Mouse (Mus musculus) left cerebral cortex, adult 8-10 months (tissue): ENCODE data around the gene Olfr532. TPM values are rescaled to one million over a fixed set of nuclear protein-coding genes. Genes with fewer than 3 reads are reported as not detected.
"Not testable (repeated sequence)": the region's sequence is repeated elsewhere in the genome, so short reads cannot be mapped to it uniquely, and the experiment has no call there.

Experiments used
- DNase-seq, 2 experiments: peaks; one replicate each; pipeline ENCODE4 v3.0.0; 2022; ENCODE audit warnings: low spot score in 2 of 2
- total RNA-seq, 4 experiments: library from RNA; stranded (reverse); gene quantifications; 2 replicates each; pipeline ENCODE4 v1.2.4; 2022

Olfr532 gene
- total RNA-seq, result not detected

- DNase-seq, result no peak
These were observed at the start of gene Olfr532 for GRCm38 (mm10) chr7:140421539-140421938. Gene Olfr532 (minus strand): TSS chr7:140421639.

- not testable (repeated sequence) for DNase-seq
These were observed 41.6 kb upstream of the Olfr532 start, which contains the start of gene Olfr533 for GRCm38 (mm10) chr7:140463070-140463469. Gene Olfr533 (plus strand): TSS chr7:140463370.

GRCm38 (mm10) chr7:140443141-140443540 is 21.7 kb upstream of the Olfr532 start:
- DNase-seq, result no peak

GRCm38 (mm10) chr7:140402818-140403217 is 18.6 kb downstream of the Olfr532 start, which contains the start of gene Olfr531:
Gene Olfr531 (minus strand): TSS chr7:140402918.
- no peak for DNase-seq

- no peak for DNase-seq
These were observed 44.5 kb downstream of the Olfr532 start for GRCm38 (mm10) chr7:140376911-140377310.

GRCm38 (mm10) chr7:140376231-140376630 is 45.2 kb downstream of the Olfr532 start, which contains the start of gene Olfr530:
Gene Olfr530 (minus strand): TSS chr7:140376331.
- no peak for DNase-seq

GRCm38 (mm10) chr7:140374300-140374699 is 47.1 kb downstream of the Olfr532 start:
- DNase-seq, result no peak

Other genes with a start within 250 kb of the Olfr532 start
- under 1 TPM in 2 of 4 experiments, not detected in 2; 0.11 to 0.16 TPM for gene Olfr523, start 248.4 kb downstream of the Olfr532 start, total RNA-seq
- not detected for gene Olfr524, start 215.7 kb downstream of the Olfr532 start, total RNA-seq
- gene Cd163l1, start 203.4 kb downstream of the Olfr532 start, total RNA-seq, result under 1 TPM in 1 of 4 experiments, not detected in 3; 0.09 TPM
- gene 5830411N06Rik, start 174.4 kb downstream of the Olfr532 start, total RNA-seq, result under 1 TPM in 2 of 4 experiments, not detected in 2; 0.17 to 0.32 TPM
- not detected for gene Olfr525, start 100.8 kb downstream of the Olfr532 start, total RNA-seq
- not detected for gene Olfr527, start 87.6 kb downstream of the Olfr532 start, total RNA-seq
- gene Olfr60, start 60.0 kb downstream of the Olfr532 start, total RNA-seq, result not detected
- gene Olfr530, start 45.3 kb downstream of the Olfr532 start, total RNA-seq, result not detected
- gene Olfr531, start 18.7 kb downstream of the Olfr532 start, total RNA-seq, result not detected
- gene Olfr533, start 41.7 kb upstream of the Olfr532 start, total RNA-seq, result not detected
- not detected for gene Olfr535, start 62.6 kb upstream of the Olfr532 start, total RNA-seq
- gene Olfr536, start 85.8 kb upstream of the Olfr532 start, total RNA-seq, result not detected
- gene Olfr538, start 146.2 kb upstream of the Olfr532 start, total RNA-seq, result not detected
- under 1 TPM in 2 of 4 experiments, not detected in 2; 0.07 to 0.08 TPM for gene Olfr46, start 179.6 kb upstream of the Olfr532 start, total RNA-seq
- gene Olfr61, start 207.3 kb upstream of the Olfr532 start, total RNA-seq, result not detected
- gene Olfr53, start 224.8 kb upstream of the Olfr532 start, total RNA-seq, result not detected
- gene Olfr539, start 238.3 kb upstream of the Olfr532 start, total RNA-seq, result under 1 TPM; 0.04 to 0.09 (median 0.07) TPM